Mouse (Mus musculus) right cerebral cortex, postnatal 14 days (tissue): ENCODE results near the gene Tma7.
A peak's percentile ranks its signal among the peaks of the same experiment; 100 is the strongest.

Experiments
- DNase-seq: peaks from one replicate; pipeline ENCODE4 v3.0.0; 2022

The Tma7 gene

GRCm38 (mm10) chr9:109101933-109102445, 19.6 kb upstream of the Tma7 start:
- DNase-seq: no peak

DNA sequence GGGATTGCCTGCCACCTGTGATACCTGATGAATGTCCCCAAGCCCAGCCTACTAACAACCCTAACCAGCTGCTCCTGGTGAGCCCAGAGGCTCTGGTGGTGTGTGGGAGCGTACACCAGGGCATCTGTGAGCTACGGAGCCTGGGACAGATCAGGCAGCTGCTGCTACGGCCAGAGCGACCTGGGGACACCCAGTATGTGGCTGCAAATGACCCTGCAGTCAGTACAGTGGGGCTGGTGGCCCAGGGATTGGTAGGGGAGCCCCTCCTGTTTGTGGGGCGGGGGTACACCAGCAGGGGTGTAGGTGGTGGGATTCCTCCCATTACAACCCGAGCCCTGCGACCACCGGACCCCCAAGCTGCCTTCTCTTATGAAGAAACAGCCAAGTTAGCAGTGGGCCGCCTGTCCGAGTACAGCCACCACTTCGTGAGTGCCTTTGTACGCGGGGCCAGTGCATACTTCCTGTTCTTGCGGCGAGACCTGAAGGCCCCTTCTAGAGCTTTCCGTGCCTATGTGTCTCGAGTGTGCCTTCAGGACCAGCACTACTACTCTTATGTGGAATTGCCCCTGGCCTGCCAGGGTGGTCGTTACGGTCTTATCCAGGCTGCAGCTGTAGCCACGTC, 18.0 kb upstream of the Tma7 start:
- DNase-seq: no peak

- DNase-seq: peak; percentile 63
These were observed 16.6 kb upstream of the Tma7 start for GRCm38 (mm10) chr9:109098969-109099368.

- no peak for DNase-seq
These were observed 16.0 kb upstream of the Tma7 start for GRCm38 (mm10) chr9:109098366-109098765.

- peak; percentile 59 for DNase-seq
These were observed 15.4 kb upstream of the Tma7 start for GRCm38 (mm10) chr9:109097831-109098230.

GRCm38 (mm10) chr9:109097291-109097690, 14.9 kb upstream of the Tma7 start:
- no peak for DNase-seq

DNA sequence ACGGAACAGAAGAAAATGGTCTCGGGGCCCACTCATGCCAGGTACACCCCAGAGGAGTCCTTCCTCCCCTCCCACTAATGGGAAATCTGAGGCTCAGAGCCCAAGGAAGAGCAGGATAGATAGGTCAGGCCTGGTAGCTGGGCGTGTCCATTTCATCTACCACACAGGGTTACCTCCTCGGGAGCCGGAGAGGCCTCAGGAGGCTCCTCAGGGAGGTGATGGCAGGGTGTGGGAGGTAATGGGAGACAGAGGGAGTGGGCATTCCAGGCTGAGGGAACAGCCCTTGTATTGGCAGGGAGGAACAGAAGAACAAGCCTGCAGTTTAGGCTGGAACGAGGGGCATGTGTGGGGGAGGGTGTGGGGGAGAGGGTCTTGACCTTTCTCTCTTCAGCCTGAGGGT, 14.5 kb upstream of the Tma7 start:
- no peak for DNase-seq

GRCm38 (mm10) chr9:109096251-109096661, 13.9 kb upstream of the Tma7 start:
- no peak for DNase-seq

DNA sequence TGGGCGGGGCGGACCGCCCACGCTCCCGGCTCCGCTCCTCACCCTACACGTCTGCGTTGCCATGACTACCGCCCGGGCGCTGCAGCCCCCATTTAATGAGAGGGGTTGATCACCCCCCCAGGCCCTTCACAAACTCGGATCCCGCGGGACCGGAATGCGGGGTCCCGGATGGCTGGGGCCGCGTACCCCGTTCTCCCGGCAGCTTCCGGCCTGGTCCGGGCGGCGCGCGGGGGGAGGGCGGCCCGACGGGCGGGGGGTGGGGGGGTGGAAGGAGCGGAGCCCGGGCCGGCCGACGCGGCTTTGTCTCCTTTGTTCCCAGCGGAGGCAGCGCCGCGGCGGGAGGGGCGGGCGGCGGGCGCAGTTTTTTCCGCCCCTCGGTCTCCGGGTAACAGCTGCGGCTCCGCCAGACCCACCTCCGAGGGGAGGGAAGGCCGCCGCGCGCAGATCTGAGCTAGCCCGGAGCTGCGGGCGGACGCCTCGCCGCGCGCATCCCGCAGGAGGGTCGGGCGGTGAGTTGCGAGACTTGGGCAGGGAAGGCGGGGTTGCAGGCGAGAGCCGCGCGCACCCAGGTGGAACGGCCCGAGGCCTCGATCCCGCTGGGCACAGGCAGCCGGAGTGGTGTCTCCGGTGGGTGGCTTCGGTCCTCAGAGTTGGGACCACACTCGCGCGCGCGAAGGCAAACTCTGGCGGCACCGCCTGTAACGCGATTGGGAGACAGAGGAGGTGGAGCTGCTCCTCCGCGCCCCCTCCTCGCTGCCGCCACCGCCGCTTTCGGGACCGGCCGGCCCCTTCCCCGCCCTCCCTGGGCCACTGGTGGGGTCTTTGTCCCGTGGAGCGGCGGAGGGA, 13.0 kb upstream of the Tma7 start, which contains the start of gene Plxnb1:
Plxnb1 (plus strand) TSS at position 253 of the 846 bp plus-strand sequence.
- peak; percentile 74 for DNase-seq

- no peak for DNase-seq
These were observed 12.3 kb upstream of the Tma7 start for GRCm38 (mm10) chr9:109094553-109095136.

DNA sequence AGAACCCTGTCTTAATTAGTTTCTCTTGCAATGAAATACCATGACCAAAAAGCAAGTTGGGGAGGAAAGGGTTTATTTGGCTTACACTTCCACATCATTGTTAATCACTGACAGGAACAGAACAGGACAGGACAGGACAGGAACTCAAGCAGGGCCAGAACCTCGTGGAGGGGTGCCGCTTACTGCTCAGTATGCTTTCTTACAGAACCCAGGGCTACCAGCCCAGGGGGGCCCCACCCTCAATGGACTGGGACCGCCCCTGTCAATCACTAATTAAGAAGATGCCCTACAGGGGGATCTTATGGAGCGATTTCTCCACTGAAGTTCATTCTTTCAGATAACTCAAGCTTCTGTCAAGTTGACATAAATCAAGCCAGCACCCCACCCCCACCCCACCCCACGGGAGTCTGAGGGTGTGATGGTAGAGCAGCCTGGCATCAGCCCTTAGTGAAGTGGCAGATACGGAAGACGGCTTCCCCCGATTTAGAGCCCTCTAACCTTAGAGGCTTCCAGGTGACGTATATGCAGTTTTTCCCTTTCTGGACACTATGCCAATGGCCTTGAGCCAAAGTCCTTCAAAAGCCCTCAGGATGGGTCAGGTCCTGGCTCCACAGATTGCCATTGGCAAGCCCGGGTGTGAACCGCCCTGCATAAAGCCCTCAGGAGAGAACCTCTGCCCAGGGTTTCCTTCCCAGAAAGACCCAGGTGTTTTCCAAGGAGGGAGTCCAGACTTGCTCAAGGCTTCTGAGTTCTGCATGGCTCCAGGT, 11.6 kb upstream of the Tma7 start:
- no peak for DNase-seq

- DNase-seq: no peak
These were observed 10.4 kb upstream of the Tma7 start for GRCm38 (mm10) chr9:109092799-109093198.

GRCm38 (mm10) chr9:109091802-109092201, 9.4 kb upstream of the Tma7 start:
- no peak for DNase-seq

DNA sequence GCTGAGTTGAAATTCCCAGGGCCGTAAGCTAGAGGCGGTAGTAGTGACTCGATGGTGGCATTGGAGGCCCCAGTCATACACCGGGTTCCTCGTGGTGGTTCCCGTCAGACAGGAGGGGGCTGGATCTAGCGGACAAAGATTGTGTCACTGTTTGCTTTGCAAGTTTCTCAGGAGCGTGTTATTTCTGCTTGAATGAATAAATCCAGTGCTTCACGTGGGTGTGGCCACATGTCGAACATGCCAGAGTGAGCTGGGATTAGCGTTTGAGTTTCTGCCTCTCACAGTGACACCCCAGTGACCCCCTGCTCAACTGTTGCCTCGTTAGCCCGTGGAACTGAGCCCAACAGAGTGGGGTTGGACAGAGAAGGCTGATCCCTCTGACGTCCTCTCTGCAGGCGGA, 8.1 kb upstream of the Tma7 start:
- DNase-seq: no peak

- no peak for DNase-seq
These were observed 5.6 kb upstream of the Tma7 start for GRCm38 (mm10) chr9:109087987-109088386.

DNA sequence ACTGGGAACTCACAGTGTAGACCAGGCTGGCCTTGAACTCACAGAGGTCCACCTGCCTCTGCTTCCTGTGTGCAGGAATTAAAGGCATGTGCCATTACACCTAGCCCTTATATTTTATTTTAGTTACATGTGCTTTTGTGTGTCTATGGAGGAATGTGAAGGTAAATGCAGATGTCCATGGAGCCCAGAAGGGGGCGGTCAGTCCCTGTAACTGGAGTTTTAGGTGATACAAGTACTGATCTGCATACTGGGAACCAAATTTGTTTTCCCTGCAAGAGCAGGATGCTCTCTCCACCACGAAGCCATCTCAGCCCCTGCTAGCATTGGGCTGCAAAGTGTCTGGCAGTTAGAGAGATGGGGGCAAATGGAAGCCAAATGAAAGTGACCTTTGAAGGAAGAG, 2.5 kb upstream of the Tma7 start:
- DNase-seq: no peak

DNA sequence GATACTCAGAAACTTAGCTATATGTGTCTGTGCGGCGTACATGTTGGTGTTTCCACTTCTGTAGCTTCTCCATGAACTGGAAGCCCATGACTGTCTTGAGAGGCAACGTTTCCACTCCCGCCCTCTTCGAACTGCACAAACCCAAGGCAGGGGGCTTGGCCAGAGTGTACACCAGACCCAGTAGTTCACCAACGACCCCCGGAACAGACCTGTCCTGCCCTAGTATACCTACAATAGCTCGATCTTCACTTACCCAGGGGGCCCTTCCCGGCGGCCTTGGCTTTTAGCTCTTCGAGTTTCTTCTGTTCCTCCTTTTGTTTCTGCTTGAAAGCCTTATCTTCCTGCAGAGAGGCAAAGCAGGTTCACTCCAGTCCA, 651 bp downstream of the Tma7 start:
- DNase-seq: no peak

GRCm38 (mm10) chr9:109080516-109080915, 1.9 kb downstream of the Tma7 start:
- DNase-seq: no peak

- peak; percentile 95 for DNase-seq
These were observed 8.5 kb downstream of the Tma7 start, which contains the start of gene Atrip for GRCm38 (mm10) chr9:109073661-109074573. Gene Atrip, minus strand, starts transcription at chr9:109074124.

DNA sequence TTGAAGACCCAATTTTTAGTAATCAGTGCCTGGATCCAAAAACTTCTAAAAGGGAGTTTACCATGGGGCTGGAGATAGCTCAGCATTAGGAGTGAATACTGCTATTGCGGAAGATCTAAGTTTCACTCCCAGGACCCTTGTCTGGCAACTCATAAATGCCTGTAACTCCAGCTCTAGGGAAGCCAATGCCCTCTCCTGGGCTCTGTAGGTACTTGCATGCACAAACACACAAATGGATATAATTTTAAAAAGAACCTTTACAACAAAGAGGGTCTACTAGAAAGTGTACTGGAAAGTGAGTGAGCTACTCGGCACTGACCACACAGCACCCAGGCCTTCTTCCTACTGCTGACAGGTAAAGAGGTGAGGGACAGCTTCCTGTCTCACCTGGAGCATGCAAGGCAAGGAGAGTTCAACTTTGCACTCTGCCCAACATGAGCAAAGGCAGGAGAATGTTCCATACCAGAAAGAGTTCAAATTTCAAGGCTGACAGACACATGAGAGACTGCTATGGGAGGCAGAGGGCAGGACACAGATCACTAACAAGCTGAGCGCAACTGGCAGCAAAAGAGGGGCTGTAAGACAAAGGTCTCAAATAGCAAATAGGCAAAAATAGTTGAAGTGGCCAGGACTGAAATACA, 14.2 kb downstream of the Tma7 start:
- no peak for DNase-seq

DNA sequence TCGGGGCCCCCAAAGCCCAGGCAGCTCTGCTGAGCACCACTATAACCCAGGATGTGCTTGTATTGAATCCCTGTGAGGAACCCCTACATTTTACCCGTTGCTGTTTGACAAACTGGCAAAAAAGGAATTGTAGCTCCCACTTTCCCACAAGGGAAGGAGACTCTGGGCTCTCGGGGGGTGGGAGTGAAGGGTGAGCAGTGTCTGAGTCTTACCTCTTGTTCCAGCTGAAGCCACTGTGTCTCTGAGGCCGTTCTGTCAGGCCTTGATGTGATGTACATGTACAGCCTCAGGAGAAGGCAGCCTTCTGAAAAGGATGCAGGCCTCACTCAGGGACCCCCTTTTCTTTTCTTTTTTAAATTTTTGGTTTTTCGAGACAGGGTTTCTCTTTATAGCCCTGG, 21.5 kb downstream of the Tma7 start:
- DNase-seq: no peak
